Mouse (Mus musculus) stomach, embryonic 14.5 days (tissue): Measurements from ENCODE around the gene Gbp10. TPM values are rescaled to one million over a fixed set of nuclear protein-coding genes. Genes with fewer than 3 reads are reported as not detected.
"Not testable (repeated sequence)": the region's sequence is repeated elsewhere in the genome, so short reads cannot be mapped to it uniquely, and the experiment has no call there.

ENCODE experiments used
- ATAC-seq: fragments of 200-750 bp; cut with Nextera tagmentation; 2 replicates; pipeline ENCODE4 v1.8.0; 2017; ENCODE audit warnings: low read depth, moderate TSS enrichment; ENCODE audit not compliant: insufficient number of reproducible peaks, insufficient read depth, low FRiP score
- H3K27ac ChIP-seq: fragments of 300-500 bp; sonication (generic); 2 replicates; pipeline ENCODE4 v1.5.1; 2014; ENCODE audit warnings: mild to moderate bottlenecking, low read length, moderate library complexity, mixed read lengths
- H3K27me3 ChIP-seq: fragments of 300-500 bp; sonication (generic); 2 replicates; pipeline ENCODE4 v1.6.1; 2014; ENCODE audit warnings: low read length, control low read depth, mixed read lengths; ENCODE audit not compliant: control insufficient read depth, insufficient read depth
- H3K36me3 ChIP-seq: fragments of 300-500 bp; sonication (generic); 2 replicates; pipeline ENCODE4 v1.6.1; 2014; ENCODE audit warnings: mild to moderate bottlenecking, control low read depth, low read length, moderate library complexity, mixed read lengths; ENCODE audit not compliant: control insufficient read depth, insufficient read depth
- H3K4me1 ChIP-seq: fragments of 300-500 bp; sonication (generic); 2 replicates; pipeline ENCODE4 v1.6.1; 2014; ENCODE audit warnings: low read length, control low read depth, mixed read lengths; ENCODE audit not compliant: control insufficient read depth, insufficient read depth
- H3K4me2 ChIP-seq: fragments of 300-500 bp; sonication (generic); replicated peaks from 2 replicates; pipeline ENCODE4 v1.6.1; 2014; ENCODE audit warnings: low read depth, low read length, control low read depth
- H3K4me3 ChIP-seq: fragments of 300-500 bp; sonication (generic); 2 replicates; pipeline ENCODE4 v1.5.1; 2014; ENCODE audit warnings: low read depth, low read length, control low read depth
- H3K9ac ChIP-seq: fragments of 300-500 bp; sonication (generic); replicated peaks from 2 replicates; pipeline ENCODE4 v1.6.1; 2014; ENCODE audit warnings: low read depth, mild to moderate bottlenecking, control low read depth, low read length, moderate library complexity, mixed read lengths
- H3K9me3 ChIP-seq: fragments of 300-500 bp; sonication (generic); 2 replicates; pipeline ENCODE4 v1.6.1; 2016; ENCODE audit warnings: low read depth, low read length, control low read depth; ENCODE audit not compliant: control insufficient read depth
- WGBS: fragments of 180-500 bp; shearing (Covaris S2); extraction: QIAGEN DNeasy Blood & Tissue Kit; methylation state at CpG from one replicate; pipeline ENCODE4 v1.1.7; 2014; 5-methylcytosine and 5-hydroxymethylcytosine counted together
- polyA plus RNA-seq: library from polyadenylated mRNA; unstranded; fragments of >200 nt; fragmentation: Nextera tagmentation; extraction: Ambion mirVana; gene quantifications from 2 replicates; pipeline ENCODE4 v1.2.1, GENCODE M21; 2014

Gene Gbp10
- 0.53 TPM in 1 of 2 replicates, not detected in the other for polyA plus RNA-seq

GRCm38 (mm10) chr5:105239483-105240047 is at the start of gene Gbp10:
Gbp10 (minus strand) TSS chr5:105239533.
- not testable (repeated sequence) for H3K4me3 ChIP-seq, H3K27ac ChIP-seq, H3K4me1 ChIP-seq, H3K27me3 ChIP-seq, H3K9ac ChIP-seq, H3K9me3 ChIP-seq, H3K4me2 ChIP-seq, ATAC-seq, H3K36me3 ChIP-seq

- H3K36me3 ChIP-seq, H3K27ac ChIP-seq, H3K4me2 ChIP-seq, H3K9me3 ChIP-seq, H3K27me3 ChIP-seq, H3K4me1 ChIP-seq, ATAC-seq, H3K4me3 ChIP-seq, H3K9ac ChIP-seq: not testable (repeated sequence)
- WGBS: no CpG with 5 or more reads among the region's 3 CpGs
These were observed 21.3 kb upstream of the Gbp10 start for GRCm38 (mm10) chr5:105260673-105261072.

DNA sequence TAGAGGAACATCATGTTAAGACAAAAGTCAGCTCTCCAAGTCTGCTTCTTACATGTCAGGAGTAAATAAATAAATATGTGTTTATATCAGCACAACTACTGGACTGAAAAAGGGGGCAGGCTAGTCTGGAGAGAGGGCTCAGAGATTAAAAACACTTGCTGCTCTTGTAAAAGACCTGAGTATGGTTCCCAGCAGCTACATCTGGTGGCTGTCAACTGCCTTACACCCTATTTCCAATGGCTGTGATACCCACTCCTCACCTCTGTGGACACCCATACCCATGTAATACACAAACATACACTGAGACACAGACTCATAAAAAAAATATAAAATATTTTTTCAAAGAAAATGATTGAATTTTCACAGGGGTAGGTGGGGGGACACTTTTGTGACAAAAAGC is 13.2 kb upstream of the Gbp10 start:
- Histone ChIP-seq H3K4me2 (no peak overlapping the region), H3K27ac (no peak overlapping the region), H3K9ac (no peak overlapping the region), H3K36me3 (no peaks in the 10 kb centered on the region), H3K4me1 (no peaks in the 10 kb centered on the region), H3K4me3 (no peak overlapping the region), H3K9me3 (no peaks in the 10 kb centered on the region), H3K27me3 (no peaks in the 10 kb centered on the region)
- no peak for ATAC-seq

GRCm38 (mm10) chr5:105244741-105245140 is 5.4 kb upstream of the Gbp10 start:
- not testable (repeated sequence) for H3K27ac ChIP-seq, H3K9ac ChIP-seq, H3K9me3 ChIP-seq, H3K4me3 ChIP-seq, H3K36me3 ChIP-seq, ATAC-seq, H3K4me1 ChIP-seq, H3K27me3 ChIP-seq, H3K4me2 ChIP-seq
- WGBS: 90% methylated on average over 3 of the region's 3 CpGs

- H3K4me2 ChIP-seq, H3K27me3 ChIP-seq, H3K36me3 ChIP-seq, ATAC-seq, H3K4me1 ChIP-seq, H3K4me3 ChIP-seq, H3K9me3 ChIP-seq, H3K9ac ChIP-seq, H3K27ac ChIP-seq: not testable (repeated sequence)
- 86% methylated on average over 5 of the region's 5 CpGs for WGBS
These were observed 1.6 kb upstream of the Gbp10 start for GRCm38 (mm10) chr5:105240982-105241381.

GRCm38 (mm10) chr5:105238402-105238801 is 931 bp downstream of the Gbp10 start:
- not testable (repeated sequence) for H3K27me3 ChIP-seq, H3K4me2 ChIP-seq, H3K9me3 ChIP-seq, H3K4me1 ChIP-seq, H3K27ac ChIP-seq, H3K9ac ChIP-seq, ATAC-seq, H3K36me3 ChIP-seq, H3K4me3 ChIP-seq
- WGBS: 91% methylated on average over 1 of the region's 1 CpGs

- ATAC-seq, H3K4me2 ChIP-seq: not testable (repeated sequence)
These were observed 3.3 kb downstream of the Gbp10 start for GRCm38 (mm10) chr5:105236040-105236439.

GRCm38 (mm10) chr5:105208957-105209356 is 30.4 kb downstream of the Gbp10 start:
- not testable (repeated sequence) for H3K4me2 ChIP-seq, H3K27ac ChIP-seq, H3K27me3 ChIP-seq, ATAC-seq, H3K4me3 ChIP-seq, H3K36me3 ChIP-seq, H3K4me1 ChIP-seq, H3K9ac ChIP-seq, H3K9me3 ChIP-seq
- no CpG with 5 or more reads among the region's 3 CpGs for WGBS

More at GRCm38 (mm10) chr5:105236040-105236439, 3.3 kb downstream of the Gbp10 start:
- not testable (repeated sequence) for H3K4me3 ChIP-seq, H3K27me3 ChIP-seq, H3K9ac ChIP-seq, H3K27ac ChIP-seq, H3K9me3 ChIP-seq, H3K36me3 ChIP-seq, H3K4me1 ChIP-seq
- 87% methylated on average over 3 of the region's 3 CpGs for WGBS

DNA sequence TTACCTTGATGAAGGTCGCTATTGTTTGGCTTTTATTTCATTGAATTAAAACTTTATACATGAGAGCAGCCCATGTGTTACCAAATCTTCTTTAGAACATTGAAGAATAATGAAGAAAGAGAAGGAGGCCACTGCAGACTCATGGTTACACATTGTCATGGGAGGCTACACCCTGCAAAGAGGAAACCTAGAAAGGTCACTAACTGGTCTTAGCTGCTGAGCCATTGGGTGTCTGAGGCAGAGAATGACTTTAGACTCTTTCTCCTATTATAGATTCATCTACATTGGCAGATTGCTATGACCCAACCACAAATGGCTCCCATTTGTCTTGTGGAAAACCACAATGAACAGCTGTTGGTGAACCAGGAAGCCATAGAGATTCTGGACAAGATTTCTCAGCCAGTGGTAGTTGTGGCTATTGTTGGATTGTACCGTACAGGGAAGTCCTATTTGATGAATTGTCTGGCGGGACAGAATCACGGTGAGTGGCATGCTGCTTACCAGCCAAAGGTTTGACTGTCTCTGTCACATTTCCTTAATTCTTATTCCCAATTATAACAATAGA is 38.5 kb downstream of the Gbp10 start:
- not testable (repeated sequence) for H3K4me3 ChIP-seq, H3K4me2 ChIP-seq
- WGBS: 88% methylated on average over 4 of the region's 4 CpGs

More for the DNA sequence above, 38.5 kb downstream of the Gbp10 start:
- not testable (repeated sequence) for ATAC-seq, H3K27me3 ChIP-seq, H3K9me3 ChIP-seq, H3K9ac ChIP-seq, H3K4me1 ChIP-seq, H3K27ac ChIP-seq, H3K36me3 ChIP-seq
